Mouse (Mus musculus) right cerebral cortex, postnatal 25 days (tissue): ENCODE results near the gene Rufy4.

Experiments used
- DNase-seq: peaks from one replicate; pipeline ENCODE4 v3.0.0; 2022

Gene Rufy4

DNA sequence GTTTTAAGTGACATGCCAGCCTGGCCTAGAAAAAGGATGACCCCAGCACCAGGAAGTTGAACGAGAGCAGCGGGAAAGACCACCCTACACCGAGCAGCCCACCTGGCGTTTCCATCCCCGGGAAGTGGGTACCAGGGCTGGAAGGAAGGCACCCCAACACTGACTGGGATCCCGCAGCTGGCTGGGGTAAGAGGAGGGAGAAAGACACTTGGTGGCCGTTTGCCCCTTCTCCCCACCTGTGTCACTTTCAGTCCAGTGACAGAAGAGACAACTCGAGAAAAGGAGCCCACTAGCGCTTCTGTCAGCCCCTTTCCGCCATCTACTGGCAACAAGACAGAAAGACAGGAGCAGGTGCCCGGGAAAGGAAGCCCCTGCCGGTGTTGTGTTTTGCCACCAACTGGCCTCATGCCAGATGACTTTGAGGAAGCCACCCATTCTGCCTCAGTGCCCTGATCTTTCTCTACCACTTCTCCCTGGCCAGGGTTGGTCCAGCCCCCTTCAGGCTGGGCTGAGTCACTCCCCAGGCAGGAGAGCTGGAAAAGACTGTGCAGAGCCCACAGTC lies at the start of gene Rufy4:
Gene Rufy4 (plus strand): TSS at position 551 of the 562 bp plus-strand sequence.
- DNase-seq: peak; percentile 49

DNA sequence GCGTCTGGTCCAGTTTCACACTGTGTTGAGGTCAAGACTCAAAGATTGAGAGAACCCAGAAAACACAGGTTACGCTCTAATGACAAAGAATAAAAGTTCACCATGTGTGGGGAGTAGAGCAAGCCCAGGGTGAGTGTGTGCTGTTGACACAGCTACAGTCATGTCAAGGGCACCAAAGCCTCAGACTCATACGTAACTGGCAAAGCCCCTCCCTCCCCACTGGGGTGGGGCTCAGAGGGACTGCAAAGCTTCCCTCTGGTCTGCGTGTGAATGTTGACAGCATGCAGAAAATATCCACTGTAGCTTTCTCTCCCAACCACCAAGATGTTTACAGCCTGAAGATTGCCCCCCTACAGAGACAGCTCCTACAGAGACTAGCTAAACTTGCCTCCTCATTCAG lies 49.1 kb upstream of the Rufy4 start:
- DNase-seq: no peak

DNA sequence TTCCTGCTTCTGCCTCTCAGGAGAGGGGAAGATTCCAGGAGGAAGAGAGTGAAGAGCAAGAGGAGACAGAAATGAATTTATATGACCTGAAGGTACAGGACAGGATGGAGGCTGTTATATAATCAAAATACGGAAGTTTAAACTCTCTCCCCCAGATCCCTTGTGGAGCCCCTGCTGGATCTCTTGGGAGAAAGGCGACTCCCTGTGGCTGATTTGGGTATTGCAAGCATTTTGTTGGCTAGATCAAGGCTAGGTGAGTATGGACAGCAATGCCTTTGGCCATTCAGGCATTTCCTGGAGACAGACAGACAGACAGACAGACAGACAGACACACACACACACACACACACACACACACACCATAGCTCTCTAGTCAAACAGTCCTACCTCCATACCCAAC lies 48.0 kb upstream of the Rufy4 start:
- peak; percentile 38 for DNase-seq

DNA sequence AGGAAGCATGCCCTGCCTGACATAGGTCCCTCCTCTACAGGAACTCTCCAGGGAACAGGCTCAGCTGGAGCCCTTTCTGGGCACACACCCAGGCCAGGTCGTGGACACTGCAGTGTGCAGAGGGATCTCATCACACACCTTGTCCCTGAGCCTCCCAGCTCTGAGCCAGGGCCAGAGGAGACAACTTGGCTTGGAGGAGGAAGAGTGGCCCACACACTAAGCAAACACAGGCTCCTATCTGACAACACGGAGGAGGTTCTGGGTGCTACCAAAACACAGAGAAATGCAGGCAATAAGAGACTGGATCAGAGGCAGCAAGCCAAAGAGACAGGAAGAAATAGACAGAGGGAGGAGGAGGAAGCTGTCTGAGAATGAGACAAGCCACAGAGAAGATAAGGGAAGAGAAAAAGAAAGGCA lies 43.8 kb upstream of the Rufy4 start:
- no peak for DNase-seq

DNA sequence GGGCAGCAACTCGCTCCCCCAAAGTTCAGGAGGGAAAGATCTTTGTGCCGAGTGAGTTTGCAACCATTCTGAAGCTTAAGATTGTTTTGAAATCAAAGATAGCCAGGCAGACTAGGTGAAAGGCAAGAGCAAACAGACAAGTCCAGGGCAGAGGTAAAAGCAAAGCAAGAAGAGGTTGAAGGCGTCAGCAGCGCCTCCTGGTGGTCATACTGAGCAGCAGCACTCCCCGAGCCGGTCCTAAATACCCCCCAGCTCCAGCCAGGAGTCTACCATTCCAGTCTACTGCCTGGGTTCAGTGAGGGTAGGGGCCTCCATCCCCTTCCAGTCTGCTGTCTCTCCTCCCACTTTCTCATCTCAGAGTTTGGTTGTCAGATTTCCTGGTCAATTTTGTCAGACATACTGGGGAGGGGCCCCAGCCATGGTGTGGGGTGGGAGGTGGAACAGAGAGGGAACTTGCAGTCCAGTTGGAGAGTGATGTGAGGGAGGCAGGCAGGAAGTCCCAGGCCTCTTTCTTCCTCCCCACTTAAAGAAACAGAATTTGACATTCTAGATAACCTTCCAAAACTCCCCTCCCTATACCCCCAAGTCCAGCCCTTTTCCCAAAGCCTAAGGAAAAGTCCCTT lies 42.4 kb upstream of the Rufy4 start:
- DNase-seq: no peak

DNA sequence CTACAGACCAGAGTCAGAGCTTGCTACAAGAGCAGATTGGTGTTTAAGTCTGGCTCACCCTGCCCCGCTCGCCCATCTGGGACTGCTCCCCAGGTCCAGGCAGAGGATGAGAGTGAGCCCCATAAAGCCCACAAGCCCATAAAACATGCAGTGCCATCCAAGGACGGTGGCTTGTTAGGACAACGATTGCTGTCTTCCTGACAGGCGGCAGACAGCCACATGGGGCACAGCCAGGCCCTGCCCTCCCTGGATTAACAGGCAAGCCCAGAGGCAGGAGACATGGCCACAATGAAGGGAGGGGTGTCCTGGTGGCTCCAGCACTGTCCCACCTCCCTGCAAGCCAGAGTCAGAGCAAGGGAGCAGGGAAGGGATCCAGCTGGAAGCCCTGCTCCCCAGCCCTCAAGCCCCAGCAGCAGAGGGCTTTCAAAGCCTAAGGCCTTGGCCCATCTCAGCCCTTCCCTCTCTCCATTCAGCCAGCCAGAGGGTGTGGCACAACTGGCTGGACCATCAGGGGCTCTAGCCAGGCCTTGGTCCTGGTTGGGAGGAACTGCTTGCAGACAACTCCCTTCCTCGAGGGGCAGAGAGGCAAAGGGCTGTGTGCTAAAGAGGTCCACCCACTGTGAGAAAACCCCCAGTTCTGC lies 41.2 kb upstream of the Rufy4 start:
- no peak for DNase-seq

DNA sequence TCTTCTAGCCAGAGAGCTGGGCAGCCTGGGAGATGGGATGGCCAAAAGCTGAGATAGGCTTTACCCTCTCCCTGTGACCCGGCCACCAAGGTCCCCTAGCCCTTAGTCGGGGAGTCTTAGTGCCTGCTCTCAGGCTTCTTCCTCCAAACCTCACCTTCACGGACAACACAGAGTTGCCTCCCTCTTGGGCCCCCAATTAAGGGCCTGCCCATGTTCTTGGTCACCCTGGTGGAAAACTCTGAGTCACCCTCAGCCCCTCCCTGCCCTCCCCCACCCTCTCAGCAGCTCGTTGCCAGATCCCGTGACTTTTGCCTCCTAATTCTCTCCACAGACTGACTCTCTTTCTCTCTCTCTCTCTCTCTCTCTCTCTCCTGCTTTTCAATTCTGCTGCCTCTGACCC lies 40.6 kb upstream of the Rufy4 start:
- no peak for DNase-seq

DNA sequence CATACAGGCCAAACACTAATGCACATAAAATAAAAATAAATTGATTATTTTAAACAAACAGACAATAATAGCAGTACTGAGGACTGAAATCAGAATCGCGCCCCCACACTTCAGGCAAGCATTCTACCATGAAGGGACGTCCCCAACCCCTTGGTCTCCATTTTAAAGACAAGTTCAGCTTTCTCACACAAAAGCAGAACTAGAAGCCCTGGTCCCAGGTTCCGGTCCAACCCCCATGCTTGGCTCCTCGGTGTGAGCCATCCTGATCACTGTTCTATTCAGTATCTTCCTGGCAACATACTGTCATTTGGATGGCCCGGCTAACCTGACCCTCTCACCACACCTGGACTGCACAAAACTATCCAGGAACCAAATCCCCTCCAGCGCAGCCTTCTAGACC lies 39.8 kb upstream of the Rufy4 start:
- no peak for DNase-seq

DNA sequence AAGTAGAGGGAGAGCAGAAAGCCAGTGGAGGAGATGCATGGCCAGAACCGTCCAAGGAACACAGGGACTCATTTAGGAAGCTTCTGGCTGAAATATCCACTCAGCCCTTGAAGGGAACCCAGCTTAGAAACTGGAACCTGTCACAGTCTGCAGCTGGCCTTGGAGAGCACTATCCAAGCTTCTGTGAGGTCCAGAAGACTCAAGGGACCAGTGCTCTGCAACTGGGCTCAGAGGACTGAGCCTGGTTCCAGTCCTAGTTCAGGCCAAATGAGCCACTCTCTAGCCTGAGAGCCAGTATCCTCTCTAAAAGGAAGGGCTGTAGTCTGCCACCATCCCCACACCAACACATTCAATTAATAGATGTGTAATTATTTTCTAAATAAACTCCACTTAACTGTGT lies 36.8 kb upstream of the Rufy4 start:
- DNase-seq: no peak

DNA sequence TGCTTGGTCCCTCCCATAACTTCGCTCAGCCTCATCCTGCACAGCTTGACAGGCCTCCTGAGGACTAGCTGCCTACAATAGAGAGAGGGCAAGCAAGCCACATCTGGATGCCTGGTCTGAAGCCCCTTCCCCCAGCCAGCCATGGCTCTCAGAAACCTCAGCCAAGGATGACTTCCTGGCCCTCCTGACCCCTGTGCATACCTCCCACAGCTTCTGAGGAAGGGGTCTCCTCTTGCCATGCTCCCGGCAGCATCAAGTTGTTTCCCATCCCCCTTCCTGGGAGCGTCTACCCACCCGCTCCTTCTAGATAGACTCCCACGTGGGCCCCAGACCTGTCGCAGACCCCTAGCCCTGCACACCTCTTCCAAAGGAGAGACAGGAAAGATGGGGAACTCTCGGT lies 35.0 kb upstream of the Rufy4 start:
- DNase-seq: no peak

DNA sequence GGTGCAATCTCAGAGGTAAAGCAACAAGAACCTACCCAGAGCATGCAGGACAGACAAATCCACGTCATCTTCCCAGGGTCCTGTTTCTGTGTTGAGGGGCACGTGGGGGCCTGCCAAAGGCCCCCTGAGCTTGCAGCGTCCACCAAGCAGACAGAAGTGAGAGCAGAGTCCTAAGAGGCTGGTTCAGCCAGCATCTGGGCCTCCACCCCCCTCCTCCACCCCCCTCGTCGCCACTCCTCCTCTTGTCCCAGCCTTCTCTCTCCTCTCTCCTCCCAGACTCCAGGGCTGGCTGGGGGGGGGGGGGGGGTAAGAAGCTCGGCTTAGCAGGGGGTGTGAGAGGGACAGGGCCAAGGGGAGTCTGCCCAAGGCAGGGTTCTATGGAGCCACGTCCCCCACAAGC lies 34.2 kb upstream of the Rufy4 start:
- no peak for DNase-seq

DNA sequence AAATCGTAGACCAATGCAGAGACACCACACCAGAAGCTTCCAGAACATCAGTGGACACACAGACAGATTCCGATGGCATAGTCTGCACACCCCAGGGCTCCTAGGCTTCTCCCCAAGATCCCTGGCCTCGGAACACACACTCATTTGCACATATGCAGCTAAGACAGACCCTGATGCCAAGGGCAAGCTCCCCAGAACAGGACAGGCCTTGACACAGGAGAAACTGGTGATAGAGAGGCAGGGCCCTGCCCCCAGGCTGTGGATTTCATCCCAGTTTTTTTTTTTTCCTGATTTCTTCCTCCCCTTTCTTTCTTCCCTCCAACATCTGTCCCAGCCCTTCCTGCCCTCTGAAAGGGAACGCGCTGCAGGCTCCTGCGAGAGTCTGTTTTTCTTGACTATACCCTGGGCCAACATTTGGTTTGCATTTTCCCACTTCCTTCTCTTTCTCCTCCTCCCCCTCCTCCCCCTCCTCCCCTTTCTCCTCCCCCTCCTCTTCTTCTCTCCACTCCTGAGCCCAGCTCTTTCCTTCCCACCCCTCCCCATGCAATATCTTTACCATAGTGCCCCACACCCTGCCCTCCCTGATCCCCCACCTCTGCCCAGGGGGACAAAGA lies 33.6 kb upstream of the Rufy4 start:
- DNase-seq: no peak

DNA sequence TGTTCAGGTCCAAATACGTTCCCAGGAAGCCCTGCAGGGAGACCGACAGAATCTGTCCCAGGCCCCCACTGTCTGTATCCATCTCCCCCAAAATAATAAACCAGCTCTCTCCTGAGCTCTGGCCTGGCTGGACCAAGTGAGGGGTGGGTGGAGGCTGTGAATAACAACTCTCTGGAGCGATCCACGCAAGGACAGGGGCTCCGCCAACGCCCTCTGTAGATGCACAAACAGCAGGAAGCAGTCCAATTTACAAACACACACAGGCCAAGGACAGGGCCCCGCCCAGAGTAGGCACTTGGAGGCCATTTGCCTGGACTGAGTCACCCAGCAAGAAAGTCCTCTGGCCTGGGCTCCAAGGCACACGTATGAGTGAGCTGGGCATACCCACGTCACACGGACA lies 33.1 kb upstream of the Rufy4 start:
- no peak for DNase-seq

DNA sequence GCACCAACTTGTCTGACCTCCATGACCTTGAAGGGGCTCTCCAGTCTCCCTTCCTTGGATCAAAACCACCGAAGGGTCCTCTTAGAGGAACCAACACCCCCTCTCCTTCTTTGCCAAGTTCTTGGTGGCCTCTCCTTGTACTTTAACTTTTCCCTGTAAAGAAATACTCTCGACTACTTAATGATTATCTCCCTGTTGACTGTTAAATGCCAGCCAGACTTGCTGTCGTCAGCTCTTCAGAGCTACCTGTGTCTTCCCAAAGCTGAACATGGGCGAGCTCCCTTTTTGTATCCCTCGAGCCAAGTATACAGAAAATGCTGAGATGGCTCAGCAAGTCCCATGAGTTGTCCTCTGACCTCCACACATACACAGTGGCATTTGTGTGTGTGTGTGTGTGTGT lies 31.9 kb upstream of the Rufy4 start:
- DNase-seq: no peak

DNA sequence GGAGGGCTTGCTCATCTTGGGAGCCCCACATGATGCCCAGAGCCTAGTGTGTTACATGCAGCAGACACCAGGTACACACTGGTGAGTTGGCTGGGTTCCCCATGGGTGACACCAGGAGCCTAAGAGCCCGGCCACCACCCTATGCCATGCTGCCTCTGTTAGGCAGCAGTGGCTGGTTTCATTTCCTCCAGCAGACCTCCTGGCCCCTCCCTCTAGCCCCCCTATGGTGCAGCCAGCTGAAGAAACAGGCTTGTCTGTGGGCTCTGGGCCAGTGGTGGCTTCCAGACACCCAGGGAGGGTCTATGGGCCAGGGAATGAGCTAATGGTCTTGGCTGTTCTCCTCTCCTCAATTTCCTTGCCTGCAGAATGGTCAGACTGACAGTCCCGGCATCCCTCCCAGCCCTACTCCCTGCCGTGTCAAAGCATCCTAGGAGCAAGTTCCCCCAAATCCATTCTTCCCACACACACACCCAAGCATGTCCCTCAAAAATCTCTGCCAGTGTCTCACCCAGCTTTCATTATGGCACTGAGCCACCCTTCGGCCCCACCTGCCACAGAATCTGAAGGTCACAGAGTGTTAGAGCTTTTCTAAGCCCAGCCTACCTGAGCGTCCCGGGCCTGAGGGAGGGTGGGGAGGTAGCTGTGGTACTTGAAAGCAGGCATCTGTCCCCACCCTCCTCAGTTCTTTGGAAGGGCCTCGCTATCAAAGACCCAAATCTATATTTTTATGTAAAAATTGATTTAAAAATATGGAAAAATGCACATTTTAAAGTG lies 30.7 kb upstream of the Rufy4 start:
- DNase-seq: no peak

DNA sequence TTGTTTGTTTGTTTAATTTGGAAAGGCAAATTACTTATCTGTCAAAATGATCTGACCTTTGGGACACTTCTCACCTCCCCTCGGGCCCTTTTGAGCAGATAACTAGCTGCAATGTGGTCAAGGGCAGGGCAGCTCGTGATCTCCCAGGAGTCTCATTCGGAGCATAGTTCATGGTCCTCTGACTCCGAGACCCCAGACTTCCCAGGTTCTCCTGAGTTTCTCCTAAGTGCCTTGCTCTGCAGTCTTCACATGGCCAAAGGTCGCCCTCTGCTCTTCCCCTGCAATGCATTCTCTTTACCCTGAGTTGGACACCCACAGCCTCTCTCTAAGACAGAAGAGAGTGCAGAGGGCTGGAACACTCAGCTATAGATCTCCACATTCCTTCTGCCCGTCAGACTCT lies 30.0 kb upstream of the Rufy4 start:
- DNase-seq: no peak

DNA sequence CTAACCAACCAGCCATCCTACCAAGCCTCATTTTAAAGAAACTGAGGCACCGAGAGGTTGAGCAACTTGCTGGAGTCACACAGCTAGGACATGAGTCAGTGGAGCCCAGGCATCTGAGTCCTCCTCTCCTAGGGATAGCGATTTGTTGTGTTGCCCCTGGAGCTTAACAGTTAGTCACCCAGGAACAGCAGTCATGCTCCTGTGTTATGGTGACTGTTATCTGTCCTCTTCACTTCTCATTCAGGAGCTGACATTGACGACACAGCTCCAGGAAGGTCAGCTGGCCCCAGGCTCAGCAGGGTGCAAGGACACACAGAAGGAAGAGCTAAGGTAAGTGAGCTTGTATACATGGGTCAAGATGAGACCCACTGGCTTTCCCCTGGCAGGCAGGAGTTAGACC lies 29.6 kb upstream of the Rufy4 start:
- DNase-seq: no peak

DNA sequence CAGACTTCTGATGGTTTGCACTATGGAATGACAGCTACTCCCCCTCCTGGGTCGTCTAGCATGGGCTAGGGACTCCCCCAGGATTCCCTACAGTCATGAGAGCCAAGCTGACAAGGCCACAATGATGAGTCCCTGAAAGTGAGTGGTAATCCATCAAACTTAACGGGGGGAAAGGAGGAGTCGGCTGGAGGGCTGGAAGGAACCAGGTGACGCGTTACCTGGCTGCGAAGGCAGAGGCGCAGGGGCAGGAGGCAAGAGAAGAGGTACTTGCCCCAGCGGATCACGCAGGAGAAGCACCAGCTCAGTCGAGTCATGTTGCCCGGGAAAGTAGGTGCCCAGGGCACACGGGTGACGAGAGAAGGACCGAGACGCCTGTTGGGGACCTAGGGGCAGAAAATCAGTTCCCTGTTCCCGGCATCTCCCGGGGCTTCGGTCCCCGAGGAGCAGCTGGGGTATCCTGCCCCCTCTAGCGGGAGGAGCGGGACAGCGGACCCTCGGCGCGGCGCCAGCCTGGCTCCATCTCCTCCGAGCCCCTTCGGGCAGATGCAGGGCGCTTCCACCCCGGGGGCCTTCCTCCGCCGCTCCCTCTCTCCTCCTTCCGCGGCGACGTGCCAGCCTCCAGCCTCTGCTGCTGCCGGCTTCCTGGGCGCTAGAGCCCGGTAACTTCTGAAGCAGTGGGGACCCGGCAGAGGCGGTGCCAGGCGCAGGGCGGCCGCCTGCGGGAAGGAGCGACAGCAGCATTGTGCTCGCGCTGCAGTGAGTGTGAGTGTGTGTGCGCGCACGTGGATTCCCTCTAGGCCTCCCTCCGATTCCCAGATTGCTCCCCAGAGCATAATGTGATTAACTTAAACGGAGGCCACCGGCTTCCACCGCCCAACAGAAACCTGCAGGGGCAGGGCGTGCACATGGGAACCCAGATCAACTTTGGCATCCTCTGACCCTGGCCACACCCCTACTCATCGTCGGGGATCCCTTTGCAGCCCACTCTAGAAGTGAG lies 27.0 kb upstream of the Rufy4 start:
- DNase-seq: peak; percentile 48

DNA sequence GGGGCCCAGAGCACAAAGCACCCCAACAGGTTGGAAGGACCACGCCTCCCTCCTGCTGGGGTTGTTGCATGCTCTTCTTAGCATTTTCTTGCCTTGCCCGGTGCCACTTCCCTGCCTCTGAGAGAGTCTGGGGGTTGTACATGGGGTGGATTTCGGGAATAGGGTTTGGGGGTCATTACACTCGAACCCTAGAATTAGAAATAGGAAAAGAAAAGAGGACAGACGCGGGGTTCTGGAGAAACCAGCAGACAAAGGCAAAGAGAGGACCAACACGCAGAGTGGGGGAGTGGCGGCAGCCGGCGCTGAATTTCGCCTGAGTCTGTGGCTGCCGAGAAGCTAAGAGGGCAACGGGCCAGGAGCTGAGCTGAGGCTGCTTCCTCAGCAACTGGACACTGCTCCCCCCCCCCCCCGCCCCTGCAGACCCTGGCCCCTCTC lies 26.3 kb upstream of the Rufy4 start:
- DNase-seq: no peak

DNA sequence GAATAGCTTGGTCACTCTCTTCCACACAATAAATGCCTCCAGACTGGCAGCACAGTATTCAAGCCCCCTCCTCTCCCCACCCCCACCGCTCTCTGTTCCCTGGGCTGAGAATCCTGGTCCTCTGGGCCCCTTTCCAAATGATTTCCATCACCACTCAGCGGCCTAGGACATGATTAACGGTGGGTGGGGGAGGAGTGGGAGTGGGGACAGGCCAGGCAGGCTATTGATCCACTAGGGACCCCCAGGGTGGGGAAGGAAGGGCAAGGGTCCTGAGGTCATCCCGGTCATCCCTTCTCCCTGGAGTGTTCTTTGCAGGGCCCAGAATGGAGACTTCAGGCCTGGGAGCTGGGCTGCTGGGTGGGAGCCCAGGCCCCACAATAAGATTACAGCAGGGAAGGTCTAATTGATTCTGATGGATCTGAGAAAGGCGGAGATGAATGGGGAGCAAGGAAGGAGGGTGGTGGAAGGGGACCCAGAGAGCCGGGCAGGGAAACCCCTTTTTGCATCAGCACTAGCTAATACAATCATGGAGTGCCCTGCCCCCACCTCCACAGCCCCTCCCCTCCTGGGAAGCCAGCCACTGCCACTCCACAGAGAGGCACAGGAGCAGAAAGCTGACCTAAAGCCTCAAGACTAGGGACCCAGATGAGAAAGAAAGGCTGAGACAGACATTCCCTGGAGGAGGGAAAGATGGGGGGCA lies 21.5 kb upstream of the Rufy4 start:
- no peak for DNase-seq

DNA sequence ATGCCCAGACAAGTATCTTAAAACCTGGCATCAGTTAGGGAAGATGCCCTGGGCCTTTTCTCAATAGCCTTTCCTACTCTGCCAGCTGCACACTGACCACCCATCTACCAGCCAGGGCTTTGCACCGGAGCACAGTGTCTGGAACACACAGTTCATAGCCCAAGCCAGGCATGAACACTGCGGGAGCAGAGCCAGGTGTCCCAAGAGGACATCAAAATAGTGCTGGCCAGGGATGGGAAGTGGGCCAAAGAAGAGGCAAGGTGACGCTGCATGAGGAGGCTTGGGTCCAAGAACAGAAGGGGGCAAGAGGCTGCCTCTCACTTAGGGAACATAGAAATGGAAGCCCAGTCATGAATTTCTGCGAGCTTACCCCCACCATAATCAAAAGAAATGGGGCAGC lies 19.7 kb upstream of the Rufy4 start:
- no peak for DNase-seq

DNA sequence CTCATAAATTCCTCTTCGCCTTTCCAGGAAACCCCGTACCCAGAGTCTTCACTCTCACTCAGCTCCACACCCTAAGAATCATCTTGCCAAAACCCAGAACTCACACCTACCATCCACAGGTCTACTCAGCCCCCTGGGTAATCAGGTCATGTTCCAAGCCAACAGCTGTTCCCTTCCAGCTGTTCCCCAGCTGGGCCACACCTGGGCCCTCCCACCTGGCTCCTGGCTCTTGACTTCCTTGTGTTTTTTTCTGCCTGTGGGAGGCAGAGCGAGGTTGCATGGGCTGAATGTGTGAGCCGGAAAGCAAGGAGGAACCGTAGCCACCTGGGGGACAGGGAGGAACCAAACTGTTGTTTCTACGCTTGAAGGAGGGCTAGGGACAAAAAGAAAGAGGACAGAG lies 19.1 kb upstream of the Rufy4 start:
- DNase-seq: no peak
